Mouse (Mus musculus) lung, postnatal 0 days (tissue): ENCODE measurements at regions not wholly inside any gene's neighbourhood (a gene's known extent, or its start where the extent isn't known, plus 50 kb on each side); places are given as distances from the start of the nearest gene placed in this dataset.

Experiments
- CTCF ChIP-seq: IDR thresholded peaks from 2 replicates; pipeline ENCODE4 v1.5.1; 2016; ENCODE audit warnings: antibody characterized with exemption, mild to moderate bottlenecking
- EP300 ChIP-seq: IDR thresholded peaks from 2 replicates; pipeline ENCODE4 v1.6.1; 2016; ENCODE audit warnings: antibody characterized with exemption, mild to moderate bottlenecking, control low read depth

DNA sequence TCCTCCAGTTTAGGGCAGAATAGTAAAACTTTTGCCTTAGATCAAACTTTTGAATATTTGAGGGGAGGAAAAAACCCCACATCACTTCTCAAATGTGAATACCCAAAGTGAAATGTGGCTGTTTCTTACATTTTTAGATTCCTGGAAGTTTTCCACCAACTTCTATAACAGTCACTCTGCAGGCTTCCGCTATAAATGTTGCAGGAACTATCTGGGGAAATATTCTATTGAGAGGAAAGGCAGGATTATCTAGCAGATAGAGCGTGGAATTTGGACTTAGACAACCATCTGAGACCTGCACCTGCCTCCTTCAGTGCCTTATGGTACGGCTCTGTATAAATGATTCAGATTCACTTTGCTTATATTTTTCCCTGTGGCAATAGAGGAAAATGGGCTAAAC lies 481.6 kb upstream of the Cdh6 start:
- TF ChIP-seq CTCF (no peak), EP300 (no peak)
